ENCODE assay signal across 9 mouse cellular contexts in the genomic region with DNA sequence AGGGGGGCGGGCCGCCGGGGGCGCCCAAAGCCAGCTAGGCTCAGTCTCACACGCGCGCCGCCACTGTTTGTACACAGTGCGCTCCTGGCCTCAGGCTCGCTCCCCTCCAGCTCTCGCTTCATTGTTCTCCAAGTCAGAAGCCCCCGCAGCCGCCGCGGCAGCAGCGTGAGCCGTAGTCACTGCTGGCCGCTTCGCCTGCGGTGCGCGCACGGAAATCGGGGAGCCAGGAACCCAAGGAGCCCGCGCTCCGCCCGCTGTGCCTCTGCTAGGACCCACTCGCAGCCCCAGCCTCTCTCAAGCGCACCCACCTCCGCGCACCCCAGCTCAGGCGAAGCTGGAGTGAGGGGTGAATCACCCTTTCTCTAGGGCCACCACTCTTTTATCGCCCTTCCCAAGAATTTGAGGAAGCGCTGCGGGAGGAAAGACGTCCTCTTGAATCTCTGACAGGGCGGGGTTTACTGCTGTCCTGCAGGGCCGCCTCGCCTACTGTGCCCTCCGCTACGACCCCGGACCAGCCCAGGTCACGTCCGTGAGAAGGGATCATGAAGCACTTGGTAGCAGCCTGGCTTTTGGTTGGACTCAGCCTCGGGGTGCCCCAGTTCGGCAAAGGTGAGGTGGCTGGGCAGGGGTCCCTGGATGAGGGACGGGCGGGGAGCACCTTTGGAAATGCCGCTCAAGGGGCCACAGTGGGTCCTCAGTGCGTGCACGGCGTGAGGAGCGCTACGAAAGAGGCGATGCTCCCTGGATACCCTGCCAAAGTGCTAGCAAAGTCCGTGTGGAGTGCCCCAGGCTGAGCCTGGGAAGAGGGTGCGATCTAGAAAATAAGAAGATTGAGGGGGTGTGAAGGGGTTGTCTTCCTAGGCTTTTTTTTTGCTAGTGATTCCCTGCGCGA. TPM values are rescaled to one million over a fixed set of nuclear protein-coding genes. Genes with fewer than 3 reads are reported as not detected.
A peak's percentile ranks its signal among the peaks of the same experiment; 100 is the strongest.
DNase-seq lines count a peak whose midpoint lies in the region; ATAC-seq lines count a peak whose summit lies in the region.
"Had no signal": no experiment of that assay in that cellular context is flagged by ENCODE, and none has a peak within 500 bp of the region (broad histone marks: within the 10 kb centered on the region; RNA-seq: fewer than 3 reads in every experiment).

Gene Edil3, plus strand, starts transcription at position 33 of the 892 bp plus-strand sequence.

- no peak within 1 kb of the TSS for H3K27ac ChIP-seq in liver, embryonic 15.5 days (replicated peaks)
- H3K27ac ChIP-seq in neural tube, embryonic 13.5 days (replicated peaks) = peak within 1 kb of the TSS; percentile 89

- no peaks in the 10 kb centered on the region for H3K4me1 ChIP-seq in liver, embryonic 15.5 days (replicated peaks)
- peaks cover 29% of the 10 kb centered on the region for H3K4me1 ChIP-seq in neural tube, embryonic 13.5 days (replicated peaks)

- H3K9ac ChIP-seq in liver, embryonic 15.5 days = no peak within 1 kb of the TSS
- H3K9ac ChIP-seq in neural tube, embryonic 13.5 days = peak within 1 kb of the TSS; percentile 94

- H3K4me2 ChIP-seq in liver, embryonic 15.5 days = peak within 1 kb of the TSS; percentile 63
- peak within 1 kb of the TSS; percentile 94 for H3K4me2 ChIP-seq in neural tube, embryonic 13.5 days

- under 1% methylated on average over 58 of the region's 60 CpGs for WGBS in liver, embryonic 15.5 days (ENCODE audit: insufficient replicate concordance)
- under 1% methylated on average over 60 of the region's 60 CpGs for WGBS in neural tube, embryonic 13.5 days

- peaks cover 36% of the 10 kb centered on the region for H3K27me3 ChIP-seq in liver, embryonic 15.5 days
- H3K27me3 ChIP-seq in neural tube, embryonic 13.5 days = no peaks in the 10 kb centered on the region
- H3K27me3 ChIP-seq: CH12.LX had no signal

- H3K4me3 ChIP-seq in liver, embryonic 15.5 days (replicated peaks) = peak within 1 kb of the TSS; percentile 47
- peak within 1 kb of the TSS; percentile 80 for H3K4me3 ChIP-seq in neural tube, embryonic 13.5 days

- DNase-seq in cerebellum, postnatal 25 days = peak; percentile 33 to 53
- no peak for DNase-seq in cerebellum, adult 9-10 months
- peak; percentile 35 for DNase-seq in adrenal gland, postnatal 25 days
- DNase-seq in frontal cortex, postnatal 25 days (ENCODE audit: low spot score in 2 of 2) = peak; percentile 25 to 42
- DNase-seq in kidney, postnatal 4 days = peak; percentile 59 to 65
- no peak for DNase-seq in spleen, postnatal 14 days (ENCODE audit: low spot score in 2 of 2)

- no peak for ATAC-seq in liver, embryonic 15.5 days (ENCODE audit: insufficient read depth)
- peak; percentile 89 for ATAC-seq in neural tube, embryonic 13.5 days (ENCODE audit: low read depth)

- no peaks in the 10 kb centered on the region for H3K36me3 ChIP-seq in liver, embryonic 15.5 days (replicated peaks)
- H3K36me3 ChIP-seq in neural tube, embryonic 13.5 days = no peaks in the 10 kb centered on the region

- no peaks in the 10 kb centered on the region for H3K9me3 ChIP-seq in liver, embryonic 15.5 days (replicated peaks)
- no peaks in the 10 kb centered on the region for H3K9me3 ChIP-seq in neural tube, embryonic 13.5 days

RNA-seq across cellular contexts. Expression of gene Edil3, which starts in this region (rescaled TPM):
- total RNA-seq in adrenal gland, postnatal 25 days (2021) = 3.1 and 3.3 TPM in 2 replicates
- polyA plus RNA-seq in liver, embryonic 15.5 days (2015; fragmentation: Nextera tagmentation; extraction: Ambion mirVana) = 0.17 and 0.25 TPM in 2 replicates
- 61.0 and 63.7 TPM in 2 replicates for polyA plus RNA-seq in neural tube, embryonic 13.5 days (2015; fragmentation: Nextera tagmentation; extraction: Ambion mirVana)
- total RNA-seq: CH12.LX had no signal

Comparison
In these comparisons a context has a peak if more than half of its experiments do, and no peak if none do; other contexts are left out.
1. RNA of gene Edil3 (polyA plus RNA-seq): 61.0 to 63.7 TPM in neural tube, embryonic 13.5 days; 0.17 to 0.25 TPM in liver, embryonic 15.5 days; every median in the first group is over 10 times any median in the second.
2. DNase-seq: peak in cerebellum, postnatal 25 days (2 of 2), adrenal gland, postnatal 25 days (single experiment), frontal cortex, postnatal 25 days (2 of 2) and kidney, postnatal 4 days (2 of 2); none in cerebellum, adult 9-10 months (single experiment) and spleen, postnatal 14 days (0 of 2).